Mouse (Mus musculus): ENCODE measurements around the gene Map4k1.
"Not testable (repeated sequence)": the region's sequence is repeated elsewhere in the genome, so short reads cannot be mapped to it uniquely, and the experiment has no call there.

The Map4k1 gene

GRCm38 (mm10) chr7:28955295-28955897 lies 26.5 kb upstream of the Map4k1 start:
- DNase-seq (ENCODE audit: low spot score), result no peak

- no peak for DNase-seq (ENCODE audit: low spot score)
These were observed 25.6 kb upstream of the Map4k1 start for GRCm38 (mm10) chr7:28956270-28956669.

GRCm38 (mm10) chr7:28957286-28957685 lies 24.6 kb upstream of the Map4k1 start:
- DNase-seq (ENCODE audit: low spot score), result no peak

GRCm38 (mm10) chr7:28957997-28958725 lies 23.7 kb upstream of the Map4k1 start:
- no peak for DNase-seq (ENCODE audit: low spot score)

- DNase-seq (ENCODE audit: low spot score), result no peak
These were observed 23.1 kb upstream of the Map4k1 start for GRCm38 (mm10) chr7:28958770-28959169.

- peak; percentile 82 for DNase-seq (ENCODE audit: low spot score)
These were observed 22.3 kb upstream of the Map4k1 start for GRCm38 (mm10) chr7:28959505-28960045.

GRCm38 (mm10) chr7:28960354-28961046 lies 21.4 kb upstream of the Map4k1 start:
- no peak for DNase-seq (ENCODE audit: low spot score)

DNA sequence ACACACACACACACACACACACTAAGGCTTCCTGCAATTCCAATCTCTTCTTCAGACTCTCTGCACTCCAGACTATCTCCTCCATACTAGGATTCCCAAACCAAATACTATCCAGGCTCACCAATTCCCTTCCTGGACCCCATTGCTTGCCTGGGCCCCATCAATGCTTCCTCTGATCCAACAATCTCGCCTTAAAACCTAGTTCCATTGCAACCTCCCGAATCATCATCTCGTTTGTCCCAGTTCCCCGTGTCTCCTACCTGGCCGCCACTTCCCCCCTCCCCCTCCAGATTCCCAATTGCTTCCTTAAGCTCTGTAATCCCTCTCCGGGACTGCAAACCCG lies 20.3 kb upstream of the Map4k1 start:
- DNase-seq (ENCODE audit: low spot score), result no peak

- peak; percentile 98 for DNase-seq (ENCODE audit: low spot score)
These were observed 19.8 kb upstream of the Map4k1 start, which contains the start of gene Actn4 for GRCm38 (mm10) chr7:28961927-28962670. Gene Actn4 (minus strand): TSS chr7:28962340.

DNA sequence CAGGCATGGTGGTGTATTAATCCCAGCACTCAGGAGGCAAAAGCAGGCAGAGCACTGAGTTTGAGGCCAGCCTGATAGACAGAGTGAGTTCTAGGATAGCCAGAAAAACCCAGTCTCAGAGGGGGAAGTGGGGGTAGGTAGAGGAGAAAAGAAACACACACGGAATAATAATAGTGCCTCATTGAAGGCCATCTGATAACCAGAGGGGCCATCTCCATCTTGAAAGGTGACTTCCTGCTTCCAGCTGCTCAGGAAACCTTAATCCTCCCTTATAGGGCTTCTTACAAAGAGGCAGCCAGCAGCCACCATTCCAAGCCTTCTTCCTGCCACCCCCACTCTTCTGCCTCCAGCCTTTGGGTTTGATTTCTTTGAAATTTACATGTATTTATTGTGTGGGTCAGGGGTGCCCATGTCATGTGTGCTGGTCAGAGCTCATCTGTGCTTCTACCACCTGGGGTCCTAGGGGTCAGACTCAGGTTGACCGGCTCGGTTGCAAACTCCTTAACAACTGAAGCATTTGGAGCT lies 18.4 kb upstream of the Map4k1 start:
- DNase-seq (ENCODE audit: low spot score), result no peak

- no peak for DNase-seq (ENCODE audit: low spot score)
These were observed 16.5 kb upstream of the Map4k1 start for GRCm38 (mm10) chr7:28965346-28965840.

- DNase-seq (ENCODE audit: low spot score), result no peak
These were observed 15.7 kb upstream of the Map4k1 start for GRCm38 (mm10) chr7:28966181-28966580.

GRCm38 (mm10) chr7:28966751-28967505 lies 14.9 kb upstream of the Map4k1 start:
- DNase-seq (ENCODE audit: low spot score), result no peak

- DNase-seq (ENCODE audit: low spot score), result not testable (repeated sequence)
These were observed 13.7 kb upstream of the Map4k1 start for GRCm38 (mm10) chr7:28968120-28968519.

DNA sequence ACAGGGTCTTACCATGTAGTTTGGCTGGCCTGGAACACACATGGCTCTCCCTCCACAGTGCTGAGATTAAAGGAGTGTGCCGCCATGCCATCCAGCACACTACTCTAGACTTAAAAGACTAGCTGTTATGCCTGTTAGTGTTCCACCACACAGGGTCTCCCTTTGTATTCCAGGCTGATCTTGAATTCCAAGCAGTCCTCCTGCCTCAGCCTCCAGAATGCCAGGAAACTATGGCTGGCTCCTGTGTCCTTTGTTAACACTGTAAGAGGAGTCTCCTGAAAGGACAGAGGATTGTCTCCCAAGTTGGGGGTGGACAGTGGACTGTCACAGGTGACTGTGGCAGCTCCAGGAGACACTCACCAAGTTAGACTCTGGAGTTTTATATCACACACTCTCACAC lies 12.6 kb upstream of the Map4k1 start:
- no peak for DNase-seq (ENCODE audit: low spot score)

GRCm38 (mm10) chr7:28969672-28970394 lies 12.0 kb upstream of the Map4k1 start:
- DNase-seq (ENCODE audit: low spot score), result no peak

GRCm38 (mm10) chr7:28971029-28971428 lies 10.8 kb upstream of the Map4k1 start:
- DNase-seq (ENCODE audit: low spot score), result no peak

- peak; percentile 85 for DNase-seq (ENCODE audit: low spot score)
These were observed 10.0 kb upstream of the Map4k1 start for GRCm38 (mm10) chr7:28971770-28972269.

DNA sequence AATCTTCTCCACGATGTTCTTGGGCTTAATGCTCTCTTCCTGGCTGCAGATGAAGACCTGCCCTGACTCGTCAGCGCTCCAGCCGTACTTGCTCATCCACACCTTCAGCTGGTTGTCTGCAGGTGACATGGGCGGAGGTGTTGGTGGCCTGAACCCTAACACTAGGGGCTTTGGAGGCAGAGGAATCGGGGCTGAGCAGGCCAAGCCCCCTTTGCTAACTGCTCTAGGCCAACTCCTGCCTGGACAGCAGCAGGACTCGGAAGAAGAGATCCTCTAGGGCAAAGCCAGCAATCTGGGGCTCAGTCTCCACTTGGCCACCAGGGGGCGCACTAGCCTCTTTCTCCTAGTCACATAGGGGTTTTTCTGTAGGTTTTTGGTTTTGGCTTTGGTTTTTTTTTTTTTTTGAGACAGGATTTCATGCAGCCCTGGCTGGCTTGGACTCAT lies 9.3 kb upstream of the Map4k1 start:
- DNase-seq (ENCODE audit: low spot score), result peak; percentile 80

DNA sequence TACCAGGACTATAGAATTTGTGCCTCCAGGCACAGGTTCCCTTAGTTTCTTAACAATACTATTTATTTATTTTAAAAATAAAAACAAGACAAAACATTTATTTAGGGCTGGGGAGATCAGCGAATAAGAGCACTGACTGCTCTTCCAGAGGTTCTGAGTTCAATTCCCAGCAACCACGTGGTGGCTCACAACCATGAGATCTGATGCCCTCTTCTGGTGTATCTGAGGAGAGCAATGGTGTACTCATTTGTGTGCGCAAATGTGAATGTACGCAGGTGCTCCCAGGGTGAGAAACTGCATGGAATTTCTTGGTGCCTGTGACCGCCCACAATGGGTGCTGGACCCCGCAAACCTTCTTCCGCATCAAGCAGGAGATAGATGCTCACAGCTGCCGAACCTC lies 8.8 kb upstream of the Map4k1 start:
- DNase-seq (ENCODE audit: low spot score), result no peak
